Mouse (Mus musculus) heart, embryonic 14.5 days (tissue): ENCODE data around the gene Pdss2. TPM values are rescaled to one million over a fixed set of nuclear protein-coding genes. Genes with fewer than 3 reads are reported as not detected.

Source experiments
- ATAC-seq: fragments of 200-750 bp; cut with Nextera tagmentation; 2 replicates; pipeline ENCODE4 v1.8.0; 2017; ENCODE audit warnings: low read depth, moderate TSS enrichment; ENCODE audit not compliant: insufficient number of reproducible peaks, insufficient read depth, low FRiP score
- H3K27ac ChIP-seq, 2 experiments: fragments of 200-500 bp in 1 of 2; fragments of 300-500 bp in 1 of 2; sonication (generic) in 1 of 2; replicated peaks in 1 of 2; 2 replicates each; pipeline ENCODE4 v1.5.1; 2012 to 2014; ENCODE audit warnings: low read depth in 2 of 2, low read length in 2 of 2, control low read depth in 1 of 2, mild to moderate bottlenecking in 1 of 2, mixed read lengths in 1 of 2; ENCODE audit not compliant: control insufficient read depth in 1 of 2, insufficient read depth in 1 of 2
- H3K27me3 ChIP-seq: fragments of 300-500 bp; sonication (generic); 2 replicates; pipeline ENCODE4 v1.6.1; 2014; ENCODE audit warnings: mild to moderate bottlenecking, low read length, control low read depth; ENCODE audit not compliant: control insufficient read depth, insufficient read depth
- H3K36me3 ChIP-seq: fragments of 300-500 bp; sonication (generic); 2 replicates; pipeline ENCODE4 v1.6.1; 2014; ENCODE audit warnings: mild to moderate bottlenecking, control low read depth, low read length, mixed read lengths; ENCODE audit not compliant: control insufficient read depth, insufficient read depth
- H3K4me1 ChIP-seq, 2 experiments: fragments of 200-500 bp in 1 of 2; fragments of 300-500 bp in 1 of 2; sonication (generic) in 1 of 2; 2 replicates each; pipeline ENCODE4 v1.6.1; 2012 to 2014; ENCODE audit warnings: low read length in 2 of 2, control low read depth in 1 of 2, mixed read lengths in 1 of 2; ENCODE audit not compliant: control insufficient read depth in 2 of 2, insufficient read depth in 2 of 2
- H3K4me2 ChIP-seq: fragments of 300-500 bp; sonication (generic); 2 replicates; pipeline ENCODE4 v1.6.1; 2014; ENCODE audit warnings: mild to moderate bottlenecking, low read length
- H3K4me3 ChIP-seq, 2 experiments: fragments of 200-500 bp in 1 of 2; fragments of 300-500 bp in 1 of 2; sonication (generic) in 1 of 2; 2 replicates each; pipeline ENCODE4 v1.5.1; 2012 to 2014; ENCODE audit warnings: low read length in 2 of 2, mild to moderate bottlenecking in 2 of 2, control low read depth in 1 of 2, low read depth in 1 of 2, moderate library complexity in 1 of 2; ENCODE audit not compliant: control insufficient read depth in 1 of 2, insufficient read depth in 1 of 2
- H3K9ac ChIP-seq: fragments of 300-500 bp; sonication (generic); 2 replicates; pipeline ENCODE4 v1.6.1; 2014; ENCODE audit warnings: mild to moderate bottlenecking, low read length
- H3K9me3 ChIP-seq: fragments of 300-500 bp; sonication (generic); 2 replicates; pipeline ENCODE4 v1.6.1; 2016; ENCODE audit warnings: low read length, control low read depth; ENCODE audit not compliant: control insufficient read depth
- WGBS: fragments of 180-500 bp; shearing (Covaris S2); extraction: QIAGEN DNeasy Blood & Tissue Kit; methylation state at CpG from one replicate; pipeline ENCODE4 v1.1.7; 2014; 5-methylcytosine and 5-hydroxymethylcytosine counted together
- polyA plus RNA-seq: library from polyadenylated mRNA; unstranded; fragments of >200 nt; fragmentation: Nextera tagmentation; extraction: Ambion mirVana; gene quantifications from 2 replicates; pipeline ENCODE4 v1.2.1, GENCODE M21; 2014

The Pdss2 gene
- polyA plus RNA-seq, 1 experiment from 2014 or later = 11.1 TPM

DNA sequence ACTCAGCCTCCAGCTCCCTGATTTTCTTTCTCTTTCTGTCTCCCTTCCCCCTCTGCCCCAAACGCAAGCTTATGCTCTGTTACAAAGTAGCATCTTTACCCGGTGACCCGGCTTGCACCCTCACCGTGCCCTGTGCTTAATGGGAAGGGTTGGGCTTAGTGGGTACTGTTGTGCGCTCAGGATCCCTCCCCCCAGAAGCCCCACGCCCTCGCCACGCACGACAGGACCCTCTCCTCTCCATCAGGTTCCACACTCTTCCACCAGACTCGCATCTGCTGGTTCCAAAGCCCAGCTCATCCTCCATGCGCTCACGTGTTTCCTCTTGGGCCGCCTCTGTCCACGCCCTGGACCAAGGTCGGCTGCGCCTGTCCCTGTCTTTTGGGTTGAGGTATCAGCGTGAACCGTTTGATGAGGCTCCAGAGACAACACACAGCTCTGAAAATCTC lies 46.1 kb upstream of the Pdss2 start:
- peak overlapping the region; percentile 82 to 85 for H3K4me3 ChIP-seq
- ATAC-seq = peak; percentile 6; the same call in 1 of the 2 replicates
- 3% methylated on average over 18 of the region's 18 CpGs for WGBS
- H3K4me1 ChIP-seq = peaks cover 6 to 19% of the 10 kb centered on the region in 2 experiments
- H3K9ac ChIP-seq = peak overlapping the region; percentile 84
- H3K4me2 ChIP-seq = peak overlapping the region; percentile 94
- H3K27ac ChIP-seq = peak overlapping the region; percentile 4 to 73; a peak in 1 of 4 replicates
- peaks cover 12% of the 10 kb centered on the region for H3K27me3 ChIP-seq
- H3K9me3 ChIP-seq = no peaks in the 10 kb centered on the region
- no peaks in the 10 kb centered on the region for H3K36me3 ChIP-seq

DNA sequence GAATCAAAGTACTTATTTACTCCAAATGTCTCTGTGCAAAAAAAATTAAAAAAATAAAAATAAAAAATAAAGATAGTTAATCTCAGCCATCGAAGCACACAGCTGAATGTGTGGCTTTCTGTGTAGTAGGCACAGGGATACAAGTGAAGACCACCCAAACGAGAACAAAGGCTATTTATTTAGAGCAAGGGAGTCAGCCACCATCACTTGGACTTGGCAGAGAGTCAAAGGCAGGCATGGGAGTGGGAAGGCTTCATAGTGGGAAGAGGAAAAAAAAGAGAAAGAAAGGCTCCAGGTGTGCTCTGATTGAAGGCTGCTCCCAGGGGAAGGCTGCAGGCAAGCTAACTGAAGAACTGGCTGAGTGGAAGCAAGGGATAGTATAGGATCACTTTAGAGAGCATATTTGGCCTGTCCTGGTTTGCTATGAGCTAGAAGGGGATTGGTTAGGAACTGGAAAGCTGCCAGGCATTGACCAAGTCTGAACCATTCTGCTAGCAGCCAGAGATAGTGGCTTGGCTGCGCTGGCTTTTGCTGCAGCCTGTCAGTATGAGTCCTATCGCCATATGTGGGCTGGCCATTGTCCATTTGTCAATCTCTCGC lies 40.9 kb upstream of the Pdss2 start:
- H3K4me2 ChIP-seq = no peak overlapping the region; the same call in 1 of the 2 replicates
- ATAC-seq = no peak

DNA sequence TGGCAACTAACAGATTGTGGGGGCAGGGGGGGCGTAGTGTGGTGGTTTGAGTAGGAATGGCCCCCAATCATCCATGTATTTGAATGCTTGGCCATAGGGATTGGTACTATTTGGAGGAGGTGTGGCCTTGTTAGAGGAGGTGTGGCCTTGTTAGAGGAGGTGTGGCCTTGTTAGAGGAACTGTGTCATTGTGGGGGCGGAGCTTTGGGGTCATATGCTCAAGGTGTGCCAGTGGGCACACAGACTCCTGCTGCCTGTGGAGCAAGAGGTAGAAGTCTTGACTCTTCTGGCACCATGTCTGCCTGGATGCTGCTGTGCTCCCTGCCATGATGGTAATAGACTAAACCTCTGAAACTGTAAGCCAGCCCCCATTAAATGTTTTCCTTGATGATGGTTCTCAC lies 21.1 kb upstream of the Pdss2 start:
- no peaks in the 10 kb centered on the region for H3K36me3 ChIP-seq
- 88% methylated on average over 2 of the region's 2 CpGs for WGBS
- no peaks in the 10 kb centered on the region for H3K9me3 ChIP-seq
- no peak overlapping the region for H3K4me2 ChIP-seq
- H3K4me1 ChIP-seq = no peaks in the 10 kb centered on the region
- no peak for ATAC-seq
- H3K9ac ChIP-seq = no peak overlapping the region
- H3K27ac ChIP-seq = no peak overlapping the region
- H3K27me3 ChIP-seq = no peaks in the 10 kb centered on the region
- no peak overlapping the region for H3K4me3 ChIP-seq

More for the DNA sequence above, 40.9 kb upstream of the Pdss2 start:
- H3K27me3 ChIP-seq = peaks cover 8% of the 10 kb centered on the region
- H3K4me1 ChIP-seq = peaks cover 6 to 9% of the 10 kb centered on the region in 2 experiments
- no peaks in the 10 kb centered on the region for H3K9me3 ChIP-seq
- WGBS = 25% methylated on average over 5 of the region's 5 CpGs
- H3K27ac ChIP-seq = no peak overlapping the region
- no peaks in the 10 kb centered on the region for H3K36me3 ChIP-seq
- H3K9ac ChIP-seq = no peak overlapping the region
- no peak overlapping the region for H3K4me3 ChIP-seq

DNA sequence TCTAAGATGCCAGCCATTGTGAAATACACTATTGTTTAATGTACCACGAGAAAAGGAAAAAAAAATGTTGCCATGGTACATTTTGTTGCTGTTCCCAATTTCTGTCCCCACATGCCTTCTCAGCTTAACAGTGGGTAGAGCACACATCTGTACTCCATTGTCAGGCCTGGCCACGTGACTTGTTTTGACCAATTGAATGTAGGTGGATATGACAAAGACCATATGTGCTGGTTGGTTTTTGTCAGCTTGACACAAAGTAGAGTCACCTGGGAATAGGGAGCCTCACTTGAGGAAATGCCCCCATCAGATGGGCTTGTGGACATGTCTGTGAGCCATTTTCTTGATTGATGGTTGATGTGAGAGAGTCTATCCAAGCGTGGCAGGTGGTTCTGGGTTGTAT lies 17.4 kb upstream of the Pdss2 start:
- no peak overlapping the region for H3K27ac ChIP-seq
- H3K4me3 ChIP-seq = no peak overlapping the region
- H3K4me1 ChIP-seq = no peaks in the 10 kb centered on the region
- no peak overlapping the region for H3K4me2 ChIP-seq
- WGBS = 80% methylated on average over 3 of the region's 3 CpGs
- H3K36me3 ChIP-seq = no peaks in the 10 kb centered on the region
- H3K9ac ChIP-seq = no peak overlapping the region
- ATAC-seq = no peak
- H3K27me3 ChIP-seq = no peaks in the 10 kb centered on the region
- peaks cover 4% of the 10 kb centered on the region; the same call in 1 of the 2 replicates for H3K9me3 ChIP-seq

DNA sequence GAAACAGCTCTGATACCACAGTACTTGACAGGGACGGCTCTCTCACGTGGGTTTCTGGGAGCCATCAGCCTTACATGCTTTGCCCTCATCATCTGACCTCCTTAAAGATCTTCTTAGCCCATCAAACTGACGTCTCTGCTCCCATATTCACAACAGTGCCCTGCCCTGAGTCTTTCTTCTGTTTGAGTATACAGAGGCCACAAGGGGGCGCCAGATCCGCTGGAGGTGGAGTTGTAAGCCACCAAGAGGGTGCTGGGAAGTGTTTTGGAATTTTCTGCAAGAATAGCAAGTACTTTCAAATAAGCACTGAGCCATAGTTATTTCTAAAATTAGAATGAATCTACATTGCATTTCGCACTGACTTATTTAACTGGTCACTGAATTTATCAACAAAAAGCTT lies 9.4 kb upstream of the Pdss2 start:
- Histone ChIP-seq H3K4me3 (no peak overlapping the region), H3K4me1 (no peaks in the 10 kb centered on the region), H3K4me2 (no peak overlapping the region), H3K9ac (no peak overlapping the region), H3K9me3 (peaks cover 9% of the 10 kb centered on the region; the same call in 1 of the 2 replicates), H3K27me3 (no peaks in the 10 kb centered on the region), H3K27ac (no peak overlapping the region), H3K36me3 (no peaks in the 10 kb centered on the region)
- ATAC-seq = no peak
- WGBS = 31% methylated on average over 6 of the region's 6 CpGs

DNA sequence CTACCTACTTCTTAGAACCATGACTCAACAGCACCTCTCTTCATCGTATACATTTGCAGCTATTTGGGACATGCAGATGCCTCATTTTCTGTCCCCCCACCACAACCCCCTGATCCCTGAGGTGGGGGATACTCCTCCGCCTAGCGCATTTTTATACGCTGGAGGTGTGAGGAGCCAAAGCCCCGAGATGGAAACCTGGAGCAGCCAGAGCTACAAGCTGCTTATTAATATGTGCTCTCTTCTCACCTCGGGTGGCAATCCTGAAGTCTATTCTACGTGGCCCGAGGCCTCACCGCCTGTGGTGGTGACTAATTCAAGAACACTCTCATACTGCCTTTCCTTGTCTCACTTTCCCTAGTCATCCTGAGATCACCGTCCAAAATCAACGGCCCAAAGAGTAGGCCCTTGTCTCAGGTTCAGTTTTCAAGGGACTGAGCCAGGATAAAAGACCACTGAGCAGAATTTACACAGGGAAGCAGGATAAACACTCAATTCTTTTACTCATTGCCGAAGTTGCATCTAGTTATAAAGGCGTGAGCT lies 3.9 kb upstream of the Pdss2 start:
- Histone ChIP-seq H3K4me2 (no peak overlapping the region), H3K27me3 (no peaks in the 10 kb centered on the region), H3K9ac (no peak overlapping the region), H3K4me3 (no peak overlapping the region), H3K27ac (no peak overlapping the region), H3K9me3 (no peaks in the 10 kb centered on the region), H3K4me1 (peaks cover 0 to 5% of the 10 kb centered on the region in 2 experiments; a peak in 2 of 4 replicates), H3K36me3 (no peaks in the 10 kb centered on the region)
- WGBS = 90% methylated on average over 13 of the region's 13 CpGs
- no peak for ATAC-seq

DNA sequence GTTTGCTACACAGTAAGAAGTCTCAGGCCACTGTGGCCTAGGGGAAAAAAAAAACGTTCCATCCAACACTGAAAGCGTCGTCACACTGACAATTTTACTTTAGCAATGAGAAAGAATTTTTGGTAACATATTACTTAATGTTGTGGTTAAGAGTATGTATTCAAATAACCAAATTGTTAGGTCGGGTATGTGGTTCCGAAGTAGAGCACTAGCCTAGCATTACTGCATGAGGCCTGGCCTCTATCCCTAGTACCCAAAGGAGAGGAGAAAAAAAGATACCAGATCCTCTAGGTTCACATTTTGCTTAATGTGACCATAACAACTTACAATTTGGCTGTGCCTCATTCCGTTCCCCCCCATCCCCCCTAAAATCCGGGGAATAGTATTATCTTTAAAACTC lies 807 bp upstream of the Pdss2 start:
- Histone ChIP-seq H3K4me2 (peak overlapping the region; percentile 79), H3K9me3 (no peaks in the 10 kb centered on the region), H3K4me3 (peak overlapping the region; percentile 80 to 99), H3K27me3 (no peaks in the 10 kb centered on the region), H3K36me3 (no peaks in the 10 kb centered on the region), H3K4me1 (peaks cover 0 to 5% of the 10 kb centered on the region in 2 experiments; a peak in 2 of 4 replicates), H3K27ac (peak overlapping the region; percentile 93 to 99), H3K9ac (peak overlapping the region; percentile 95)
- 15% methylated on average over 7 of the region's 7 CpGs for WGBS
- no peak for ATAC-seq
